Mouse (Mus musculus) CH12.LX (cell line): Measurements from ENCODE around the gene Med24.

Source experiments
- CTCF ChIP-seq, 2 experiments: IDR thresholded peaks in 1 of 2; conservative IDR thresholded peaks in 1 of 2; 2 replicates each; pipeline ENCODE4 v1.5.1; 2011 to 2012; ENCODE audit warnings: low read depth in 2 of 2, low read length in 2 of 2, improper control_type of control experiment in 1 of 2, inconsistent platforms in 1 of 2, mild to moderate bottlenecking in 1 of 2, moderate library complexity in 1 of 2
- NRF1 ChIP-seq: IDR thresholded peaks from 2 replicates; pipeline ENCODE4 v1.6.1; 2014; ENCODE audit warnings: low read depth, mild to moderate bottlenecking, inconsistent platforms, low read length, improper control_type of control experiment, moderate library complexity
- POLR2A ChIP-seq: IDR thresholded peaks from 2 replicates; pipeline ENCODE4 v1.6.1; 2011; ENCODE audit warnings: low read depth, mild to moderate bottlenecking, improper control_type of control experiment, low read length
- TCF12 ChIP-seq: IDR thresholded peaks from 2 replicates; pipeline ENCODE4 v1.6.1; 2014; ENCODE audit warnings: low read depth, mild to moderate bottlenecking, inconsistent platforms, low read length, improper control_type of control experiment
- ZC3H11A ChIP-seq: IDR thresholded peaks from 2 replicates; pipeline ENCODE4 v1.6.1; 2012; ENCODE audit warnings: low read depth, mild to moderate bottlenecking, inconsistent platforms, low read length, improper control_type of control experiment
- ZMIZ1 ChIP-seq: IDR thresholded peaks from 2 replicates; pipeline ENCODE4 v1.6.1; 2012; ENCODE audit warnings: low read depth, mild to moderate bottlenecking, inconsistent platforms, low read length, improper control_type of control experiment

- TF ChIP-seq POLR2A (no peak), TCF12 (no peak), CTCF (conservative IDR thresholded peaks at IDR 0.05 in 1 of 2, IDR thresholded peaks at IDR 0.05 in 1 of 2; ENCODE audit: low read depth in 2 of 2, low read length in 2 of 2) (no peak), ZMIZ1 (no peak), ZC3H11A (no peak), NRF1 (no peak)
Measured at GRCm38 (mm10) chr11:98715946-98716345, 13.3 kb downstream of the Med24 start.
